Mouse (Mus musculus): ENCODE data around the gene Fhit. TPM values are rescaled to one million over a fixed set of nuclear protein-coding genes. Genes with fewer than 3 reads are reported as not detected.
"Not testable (repeated sequence)": the region's sequence is repeated elsewhere in the genome, so short reads cannot be mapped to it uniquely, and the experiment has no call there.

The Fhit gene
- polyA plus RNA-seq, 1 experiment from 2014 or later: 4.8 TPM

- H3K27ac ChIP-seq: no peak overlapping the region
- H3K4me2 ChIP-seq: no peak overlapping the region
- H3K4me3 ChIP-seq (replicated peaks): no peak overlapping the region
- no peaks in the 10 kb centered on the region for H3K27me3 ChIP-seq
- no peaks in the 10 kb centered on the region for H3K9me3 ChIP-seq
- 86% methylated on average over 1 of the region's 1 CpGs for WGBS
- no peaks in the 10 kb centered on the region for H3K4me1 ChIP-seq (replicated peaks)
- H3K9ac ChIP-seq (replicated peaks): no peak overlapping the region
- no peaks in the 10 kb centered on the region for H3K36me3 ChIP-seq
- ATAC-seq (ENCODE audit: insufficient number of reproducible peaks, insufficient read depth, low FRiP score, low TSS enrichment, low read depth): no peak
These were observed 364.2 kb downstream of the Fhit start for GRCm38 (mm10) chr14:10797595-10797994.

DNA sequence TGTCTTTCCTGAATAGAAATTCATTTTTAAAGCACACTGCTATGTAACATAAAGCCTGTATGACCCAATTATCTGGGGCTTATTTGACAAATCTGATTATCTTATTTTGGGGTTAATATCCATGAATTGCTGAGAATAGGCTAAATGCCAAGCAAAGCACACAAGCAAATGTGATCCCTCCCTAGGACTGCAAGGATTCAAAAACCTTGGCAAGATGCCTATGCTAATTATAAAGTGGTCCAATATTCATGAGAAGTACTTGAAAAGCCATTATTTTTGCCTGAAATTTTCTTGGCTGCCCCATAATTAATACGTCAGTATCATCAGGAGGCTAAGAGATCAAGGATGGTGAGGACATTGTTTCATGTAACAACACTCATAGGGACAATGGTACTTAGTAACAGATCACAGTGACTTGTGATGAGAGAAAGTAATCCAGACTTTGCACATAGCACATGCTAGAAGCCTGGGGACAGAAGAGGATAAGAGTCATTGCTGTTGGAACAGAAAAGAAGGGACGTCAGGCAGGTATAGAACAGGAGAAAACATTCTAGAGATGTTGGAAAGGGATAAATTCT, 366.2 kb downstream of the Fhit start:
- ATAC-seq (ENCODE audit: insufficient number of reproducible peaks, insufficient read depth, low FRiP score, low TSS enrichment, low read depth): no peak
- WGBS: 81% methylated on average over 2 of the region's 2 CpGs

GRCm38 (mm10) chr14:10783929-10784328, 377.9 kb downstream of the Fhit start:
- Histone ChIP-seq H3K27me3 (no peaks in the 10 kb centered on the region), H3K27ac (no peak overlapping the region), H3K36me3 (no peaks in the 10 kb centered on the region), H3K4me1 (replicated peaks) (no peaks in the 10 kb centered on the region), H3K4me3 (replicated peaks) (no peak overlapping the region), H3K4me2 (no peak overlapping the region), H3K9me3 (no peaks in the 10 kb centered on the region), H3K9ac (replicated peaks) (no peak overlapping the region)
- WGBS: 88% methylated on average over 3 of the region's 3 CpGs
- no peak for ATAC-seq (ENCODE audit: insufficient number of reproducible peaks, insufficient read depth, low FRiP score, low TSS enrichment, low read depth)

More for the DNA sequence above, 366.2 kb downstream of the Fhit start:
- Histone ChIP-seq H3K9me3 (no peaks in the 10 kb centered on the region), H3K9ac (replicated peaks) (no peak overlapping the region), H3K27me3 (no peaks in the 10 kb centered on the region), H3K4me3 (replicated peaks) (no peak overlapping the region), H3K4me1 (replicated peaks) (0 out of 2 replicates have a peak, but pooled peaks cover 3% of the 10 kb centered on the region), H3K4me2 (no peak overlapping the region), H3K27ac (no peak overlapping the region), H3K36me3 (no peaks in the 10 kb centered on the region)

DNA sequence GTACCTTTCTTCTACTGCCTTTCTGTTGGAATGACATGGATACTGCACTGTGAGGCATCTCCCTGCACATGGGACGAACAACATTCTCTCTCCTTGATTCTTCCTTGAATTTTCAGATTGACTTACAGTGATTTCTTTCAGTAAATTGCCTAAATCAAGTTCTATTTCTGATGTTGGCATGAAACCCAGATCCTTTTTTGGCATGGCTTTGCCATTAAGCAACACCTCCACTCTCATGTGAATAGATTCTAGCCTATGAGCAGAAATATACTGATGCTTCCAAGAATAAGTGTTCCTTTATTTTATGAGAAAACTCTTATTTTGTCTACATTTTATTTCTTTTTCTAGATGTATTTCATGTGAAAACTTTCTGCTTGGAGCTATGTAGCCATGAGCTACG, 383.1 kb downstream of the Fhit start:
- Histone ChIP-seq H3K4me2 (no peak overlapping the region), H3K9ac (replicated peaks) (no peak overlapping the region), H3K4me3 (replicated peaks) (no peak overlapping the region), H3K36me3 (no peaks in the 10 kb centered on the region), H3K27me3 (no peaks in the 10 kb centered on the region), H3K9me3 (no peaks in the 10 kb centered on the region), H3K4me1 (replicated peaks) (no peaks in the 10 kb centered on the region), H3K27ac (no peak overlapping the region)
- no peak for ATAC-seq (ENCODE audit: insufficient number of reproducible peaks, insufficient read depth, low FRiP score, low TSS enrichment, low read depth)
- WGBS: 83% methylated on average over 2 of the region's 2 CpGs

- not testable (repeated sequence) for H3K27me3 ChIP-seq; H3K9ac ChIP-seq (replicated peaks); H3K4me3 ChIP-seq (replicated peaks); H3K36me3 ChIP-seq; ATAC-seq (ENCODE audit: insufficient number of reproducible peaks, insufficient read depth, low FRiP score, low TSS enrichment, low read depth); H3K4me2 ChIP-seq; H3K4me1 ChIP-seq (replicated peaks); H3K9me3 ChIP-seq; H3K27ac ChIP-seq
- 94% methylated on average over 1 of the region's 1 CpGs for WGBS
These were observed 407.0 kb downstream of the Fhit start for GRCm38 (mm10) chr14:10754883-10755282.

DNA sequence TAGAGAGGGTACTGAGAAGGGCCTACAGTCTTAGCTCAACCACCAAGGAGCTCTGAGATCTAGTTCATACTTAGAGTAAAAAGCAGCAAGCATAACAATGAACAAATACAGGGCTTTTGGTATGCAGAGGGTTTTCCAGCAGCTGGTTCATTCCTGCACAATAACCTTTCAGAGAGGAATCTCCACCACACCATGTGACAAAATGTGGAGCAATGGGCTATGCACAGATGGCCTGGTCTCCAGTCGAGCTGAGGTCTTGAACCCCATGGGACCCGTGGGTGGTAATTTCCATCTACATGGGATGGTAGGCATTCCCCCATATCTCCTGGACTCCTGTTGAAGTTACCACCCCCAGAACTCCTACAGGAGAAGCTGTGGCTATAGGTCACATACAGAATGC, 423.8 kb downstream of the Fhit start:
- Histone ChIP-seq H3K36me3 (no peaks in the 10 kb centered on the region), H3K27ac (no peak overlapping the region), H3K4me1 (replicated peaks) (0 out of 2 replicates have a peak, but pooled peaks cover 3% of the 10 kb centered on the region), H3K9me3 (no peaks in the 10 kb centered on the region), H3K4me2 (no peak overlapping the region), H3K4me3 (replicated peaks) (no peak overlapping the region), H3K9ac (replicated peaks) (no peak overlapping the region), H3K27me3 (no peaks in the 10 kb centered on the region)
- WGBS: 71% methylated on average over 2 of the region's 2 CpGs
- no peak for ATAC-seq (ENCODE audit: insufficient number of reproducible peaks, insufficient read depth, low FRiP score, low TSS enrichment, low read depth)

- Histone ChIP-seq H3K4me2 (no peak overlapping the region), H3K9me3 (no peaks in the 10 kb centered on the region), H3K4me3 (replicated peaks) (no peak overlapping the region), H3K4me1 (replicated peaks) (no peaks in the 10 kb centered on the region), H3K9ac (replicated peaks) (no peak overlapping the region), H3K36me3 (no peaks in the 10 kb centered on the region), H3K27me3 (no peaks in the 10 kb centered on the region), H3K27ac (no peak overlapping the region)
- no peak for ATAC-seq (ENCODE audit: insufficient number of reproducible peaks, insufficient read depth, low FRiP score, low TSS enrichment, low read depth)
These were observed 439.3 kb downstream of the Fhit start for GRCm38 (mm10) chr14:10722525-10722924.

- Histone ChIP-seq H3K27ac (no peak overlapping the region), H3K9ac (replicated peaks) (no peak overlapping the region), H3K9me3 (no peaks in the 10 kb centered on the region), H3K4me3 (replicated peaks) (no peak overlapping the region), H3K4me2 (no peak overlapping the region), H3K36me3 (no peaks in the 10 kb centered on the region), H3K27me3 (no peaks in the 10 kb centered on the region), H3K4me1 (replicated peaks) (peaks cover 4% of the 10 kb centered on the region)
- 82% methylated on average over 3 of the region's 3 CpGs for WGBS
- no peak for ATAC-seq (ENCODE audit: insufficient number of reproducible peaks, insufficient read depth, low FRiP score, low TSS enrichment, low read depth)
These were observed 448.9 kb downstream of the Fhit start for GRCm38 (mm10) chr14:10712916-10713315.

GRCm38 (mm10) chr14:10712522-10712881, 449.3 kb downstream of the Fhit start:
- Histone ChIP-seq H3K27ac (no peak overlapping the region), H3K4me3 (replicated peaks) (no peak overlapping the region), H3K4me1 (replicated peaks) (peaks cover 4% of the 10 kb centered on the region), H3K27me3 (no peaks in the 10 kb centered on the region), H3K36me3 (no peaks in the 10 kb centered on the region), H3K9ac (replicated peaks) (no peak overlapping the region), H3K4me2 (no peak overlapping the region), H3K9me3 (no peaks in the 10 kb centered on the region)
- no peak for ATAC-seq (ENCODE audit: insufficient number of reproducible peaks, insufficient read depth, low FRiP score, low TSS enrichment, low read depth)
- WGBS: 86% methylated on average over 7 of the region's 7 CpGs

DNA sequence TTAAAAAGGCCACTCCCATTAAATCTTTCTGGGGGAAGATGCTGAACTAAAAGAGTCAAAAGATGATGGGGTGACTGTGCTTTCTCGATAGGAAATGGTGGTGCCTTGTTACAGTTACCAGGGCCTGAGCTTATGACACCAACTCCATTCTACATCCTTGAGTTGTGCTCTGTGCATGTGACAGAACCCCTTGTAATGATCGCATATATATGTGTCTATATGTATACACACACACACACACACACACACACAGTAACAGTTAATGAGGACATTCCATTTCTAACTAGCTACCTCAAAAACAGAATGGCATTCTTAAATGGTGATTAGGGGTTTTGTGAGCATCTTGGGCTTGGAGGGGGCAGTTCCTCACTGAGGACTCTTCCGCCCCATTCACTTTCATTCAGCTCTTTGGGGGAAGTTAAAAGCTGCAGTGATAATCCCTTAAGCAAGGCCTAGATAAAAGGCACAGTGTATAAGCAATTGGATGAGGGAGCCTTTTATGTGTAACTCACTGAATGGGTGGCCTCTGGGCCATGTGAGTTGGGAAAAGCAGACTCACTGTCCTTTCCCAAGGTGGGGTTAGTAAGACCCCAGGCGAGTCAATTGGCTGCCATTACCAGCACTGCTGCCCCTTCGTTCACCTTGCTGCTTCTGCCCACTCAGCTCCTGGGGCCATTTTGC, 449.9 kb downstream of the Fhit start:
- no peak overlapping the region for H3K27ac ChIP-seq
- no peak overlapping the region for H3K4me2 ChIP-seq
- no peaks in the 10 kb centered on the region for H3K27me3 ChIP-seq
- WGBS: 92% methylated on average over 5 of the region's 5 CpGs
- ATAC-seq (ENCODE audit: insufficient number of reproducible peaks, insufficient read depth, low FRiP score, low TSS enrichment, low read depth): no peak
- H3K4me1 ChIP-seq (replicated peaks): peaks cover 4% of the 10 kb centered on the region
- no peak overlapping the region for H3K9ac ChIP-seq (replicated peaks)
- no peaks in the 10 kb centered on the region for H3K36me3 ChIP-seq
- H3K9me3 ChIP-seq: no peaks in the 10 kb centered on the region
- H3K4me3 ChIP-seq (replicated peaks): no peak overlapping the region

- Histone ChIP-seq H3K9me3 (no peaks in the 10 kb centered on the region), H3K9ac (replicated peaks) (no peak overlapping the region), H3K4me3 (replicated peaks) (no peak overlapping the region), H3K27ac (no peak overlapping the region), H3K4me1 (replicated peaks) (peaks cover 4% of the 10 kb centered on the region), H3K36me3 (no peaks in the 10 kb centered on the region), H3K27me3 (no peaks in the 10 kb centered on the region), H3K4me2 (no peak overlapping the region)
- WGBS: 47% methylated on average over 12 of the region's 12 CpGs
- ATAC-seq (ENCODE audit: insufficient number of reproducible peaks, insufficient read depth, low FRiP score, low TSS enrichment, low read depth): no peak
These were observed 451.0 kb downstream of the Fhit start for GRCm38 (mm10) chr14:10710796-10711311.

DNA sequence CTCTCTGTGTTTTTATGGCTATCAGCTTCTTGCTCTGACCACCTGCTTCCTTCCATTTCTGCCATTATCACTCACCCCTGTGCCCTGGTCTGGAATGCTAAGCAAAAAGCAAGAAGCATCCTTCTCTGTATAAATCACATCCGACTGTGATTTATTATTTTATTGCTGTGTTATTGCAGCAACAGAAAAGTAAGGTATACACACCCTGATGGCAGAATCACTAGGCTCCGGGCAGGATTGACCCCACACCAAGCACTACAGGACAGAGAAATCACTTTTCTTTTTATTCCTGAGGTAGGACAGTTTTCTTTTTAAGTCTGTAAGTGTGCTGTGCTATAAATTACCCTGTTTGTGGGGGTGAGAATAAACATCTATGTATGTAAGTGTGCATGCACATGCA, 460.1 kb downstream of the Fhit start:
- Histone ChIP-seq H3K4me3 (replicated peaks) (no peak overlapping the region), H3K4me2 (no peak overlapping the region), H3K4me1 (replicated peaks) (no peaks in the 10 kb centered on the region), H3K9ac (replicated peaks) (no peak overlapping the region), H3K27ac (no peak overlapping the region), H3K27me3 (no peaks in the 10 kb centered on the region), H3K36me3 (no peaks in the 10 kb centered on the region), H3K9me3 (no peaks in the 10 kb centered on the region)
- no peak for ATAC-seq (ENCODE audit: insufficient number of reproducible peaks, insufficient read depth, low FRiP score, low TSS enrichment, low read depth)
- 22% methylated on average over 2 of the region's 2 CpGs for WGBS

Measured in limb, embryonic 12.5 days (tissue).